Mouse (Mus musculus) heart, adult 2 months (tissue): ENCODE results near the gene Olfr912.

Experiments used
- CTCF ChIP-seq: fragments of 200-600 bp; IDR thresholded peaks from 2 replicates; pipeline ENCODE4 v1.8.1; 2022; ENCODE audit warnings: antibody characterized with exemption, mild to moderate bottlenecking, moderate library complexity
- POLR2A ChIP-seq: fragments of 200-500 bp; IDR thresholded peaks from 2 replicates; pipeline ENCODE4 v1.6.1; 2011; ENCODE audit warnings: mild to moderate bottlenecking, low read depth, low read length, control low read depth; ENCODE audit not compliant: insufficient read depth

DNA sequence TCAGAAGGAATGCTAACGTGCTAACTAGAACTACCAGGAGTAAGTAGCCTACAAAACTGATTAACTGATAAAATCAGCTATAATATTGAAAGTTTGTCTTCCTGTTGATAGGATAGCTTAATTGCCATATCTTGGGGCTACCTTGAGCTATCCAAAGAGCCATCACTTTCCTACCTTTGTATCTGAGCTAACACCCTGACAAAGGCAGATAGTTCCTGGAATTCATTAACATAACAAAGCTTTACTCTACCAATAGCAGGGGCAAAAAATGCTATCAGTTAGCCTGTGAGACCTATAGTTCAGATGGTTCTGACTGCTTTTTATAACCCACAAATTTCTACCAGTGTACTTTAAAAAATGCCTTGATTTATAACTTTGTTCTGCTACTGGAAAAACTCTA lies 11.1 kb downstream of the Olfr912 start:
- TF ChIP-seq CTCF: no peak
- no peak for TF ChIP-seq POLR2A
